Mouse (Mus musculus): ENCODE measurements at regions not wholly inside any gene's neighbourhood (a gene's known extent, or its start where the extent isn't known, plus 50 kb on each side); places are given as distances from the start of the nearest gene placed in this dataset.

- no peak for TF ChIP-seq POLR2A (IDR thresholded peaks at IDR 0.05; ENCODE audit: borderline replicate concordance, insufficient read depth, low read length)
- TF ChIP-seq CTCF (IDR thresholded peaks at IDR 0.05; ENCODE audit: borderline replicate concordance, insufficient read depth, low read depth, low read length), result no peak
Measured at GRCm38 (mm10) chr12:8076010-8076540, 98.6 kb downstream of the Apob start.
